Comparison of ENCODE assay signal across 21 mouse cellular contexts in genomic region chr10:44391509-44392290, GRCm38 (mm10).
"Had no signal": no experiment of that assay in that cellular context is flagged by ENCODE, and none has a peak within 500 bp of the region (broad histone marks: within the 10 kb centered on the region; RNA-seq: fewer than 3 reads in every experiment).

No protein-coding gene starts in this region.

- H3K9ac ChIP-seq: limb, embryonic 12.5 days; limb, embryonic 15.5 days; liver, embryonic 14.5 days; liver, postnatal 0 days; lung, embryonic 14.5 days; midbrain, embryonic 12.5 days; midbrain, embryonic 15.5 days; neural tube, embryonic 12.5 days; neural tube, embryonic 15.5 days; stomach, embryonic 15.5 days had no signal

- DNase-seq: kidney, postnatal 14 days; kidney, postnatal 4 days; left cerebral cortex, postnatal 4 days; liver, postnatal 0 days; lung, embryonic 14.5 days; right cerebral cortex, adult 18-20 months; right cerebral cortex, postnatal 14 days; right cerebral cortex, postnatal 4 days; thymus, adult 18-20 months; thymus, postnatal 14 days; thymus, postnatal 4 days had no signal

- H3K36me3 ChIP-seq: limb, embryonic 12.5 days; limb, embryonic 15.5 days; midbrain, embryonic 12.5 days; midbrain, embryonic 15.5 days; neural tube, embryonic 12.5 days; neural tube, embryonic 15.5 days; stomach, embryonic 15.5 days had no signal

- H3K27me3 ChIP-seq: limb, embryonic 12.5 days; limb, embryonic 15.5 days; midbrain, embryonic 12.5 days; midbrain, embryonic 15.5 days; neural tube, embryonic 12.5 days; neural tube, embryonic 15.5 days; stomach, embryonic 15.5 days had no signal

- H3K4me1 ChIP-seq: limb, embryonic 12.5 days; limb, embryonic 15.5 days; midbrain, embryonic 12.5 days; neural tube, embryonic 12.5 days; neural tube, embryonic 15.5 days; stomach, embryonic 15.5 days had no signal

- H3K4me3 ChIP-seq: limb, embryonic 12.5 days; limb, embryonic 15.5 days; midbrain, embryonic 12.5 days; midbrain, embryonic 15.5 days; neural tube, embryonic 12.5 days; neural tube, embryonic 15.5 days; stomach, embryonic 15.5 days had no signal

- H3K9me3 ChIP-seq: limb, embryonic 12.5 days; limb, embryonic 15.5 days; midbrain, embryonic 12.5 days; midbrain, embryonic 15.5 days; neural tube, embryonic 12.5 days; neural tube, embryonic 15.5 days; stomach, embryonic 15.5 days had no signal

- H3K27ac ChIP-seq: limb, embryonic 12.5 days; limb, embryonic 15.5 days; liver, embryonic 14.5 days; macrophage; midbrain, embryonic 12.5 days; midbrain, embryonic 15.5 days; neural tube, embryonic 12.5 days; neural tube, embryonic 15.5 days; stomach, embryonic 15.5 days had no signal

- ATAC-seq: liver, postnatal 0 days; lung, postnatal 0 days; midbrain, embryonic 15.5 days had no signal
